Mouse (Mus musculus) CH12.LX (cell line): Measurements from ENCODE around the gene Crybb1. TPM values are rescaled to one million over a fixed set of nuclear protein-coding genes. Genes with fewer than 3 reads are reported as not detected.

ENCODE experiments used
- DNase-seq: peaks from one replicate; pipeline ENCODE4 v3.0.0-alpha.2; 2013; ENCODE audit errors: extremely low read depth
- H3K27ac ChIP-seq: 2 replicates; pipeline ENCODE4 v1.5.1; 2012; ENCODE audit warnings: low read depth, mild to moderate bottlenecking, control low read depth, moderate library complexity; ENCODE audit not compliant: insufficient read depth
- H3K27me3 ChIP-seq: replicated peaks from 2 replicates; pipeline ENCODE3; 2012; ENCODE audit warnings: inconsistent platforms
- H3K36me3 ChIP-seq, 2 experiments: replicated peaks in 1 of 2; 2 replicates each; pipeline versions ENCODE3 to v1.6.1; 2012; ENCODE audit warnings: inconsistent platforms in 1 of 2, low read length in 1 of 2, mild to moderate bottlenecking in 1 of 2, mixed read lengths in 1 of 2, moderate library complexity in 1 of 2; ENCODE audit not compliant: control insufficient read depth in 1 of 2, insufficient read depth in 1 of 2
- H3K4me1 ChIP-seq, 2 experiments: 2 replicates each; pipeline ENCODE4 v1.6.1; 2012; ENCODE audit warnings: inconsistent platforms in 1 of 2, moderate library complexity in 1 of 2; ENCODE audit not compliant: insufficient read depth in 2 of 2, control insufficient read depth in 1 of 2
- H3K4me2 ChIP-seq: 2 replicates; pipeline ENCODE4 v1.6.1; 2012; ENCODE audit warnings: low read depth, mild to moderate bottlenecking, control low read depth; ENCODE audit not compliant: poor library complexity, insufficient read depth, severe bottlenecking
- H3K4me3 ChIP-seq, 3 experiments: fragments of 150-350 bp in 1 of 3; sonication (generic) in 1 of 3; replicated peaks in 1 of 3; 2 replicates each; pipeline versions ENCODE3 to v1.5.1; 2011 to 2012; ENCODE audit warnings: low read depth in 2 of 3, low read length in 2 of 3, mild to moderate bottlenecking in 2 of 3, moderate library complexity in 2 of 3, control low read depth in 1 of 3, improper control_type of control experiment in 1 of 3, inconsistent platforms in 1 of 3, mixed read lengths in 1 of 3; ENCODE audit not compliant: poor library complexity in 1 of 3
- H3K79me2 ChIP-seq: replicated peaks from 2 replicates; pipeline ENCODE4 v1.6.1; 2012; ENCODE audit warnings: mild to moderate bottlenecking, moderate library complexity; ENCODE audit not compliant: control insufficient read depth, poor library complexity, insufficient read depth, severe bottlenecking; ENCODE audit errors: extremely low read depth
- H3K9ac ChIP-seq: 2 replicates; pipeline ENCODE4 v1.6.1; 2012; ENCODE audit warnings: low read depth, mild to moderate bottlenecking, control low read depth, moderate library complexity; ENCODE audit not compliant: insufficient read depth
- H3K9me3 ChIP-seq: replicated peaks from 2 replicates; pipeline ENCODE3; 2012; ENCODE audit warnings: low read length, inconsistent platforms, mixed read lengths
- BHLHE40 ChIP-seq: IDR thresholded peaks from 2 replicates; pipeline ENCODE4 v1.6.1; 2011; ENCODE audit warnings: mild to moderate bottlenecking, low read depth, low read length, improper control_type of control experiment
- CTCF ChIP-seq, 2 experiments: IDR thresholded peaks in 1 of 2; conservative IDR thresholded peaks in 1 of 2; 2 replicates each; pipeline ENCODE4 v1.5.1; 2011 to 2012; ENCODE audit warnings: low read depth in 2 of 2, low read length in 2 of 2, improper control_type of control experiment in 1 of 2, inconsistent platforms in 1 of 2, mild to moderate bottlenecking in 1 of 2, moderate library complexity in 1 of 2
- ELF1 ChIP-seq: IDR thresholded peaks from 2 replicates; pipeline ENCODE4 v1.6.1; 2014; ENCODE audit warnings: low read depth, mild to moderate bottlenecking, inconsistent platforms, low read length, improper control_type of control experiment
- EP300 ChIP-seq: IDR thresholded peaks from 2 replicates; pipeline ENCODE4 v1.6.1; 2011; ENCODE audit warnings: low read length, improper control_type of control experiment
- GABPA ChIP-seq: IDR thresholded peaks from 2 replicates; pipeline ENCODE4 v1.6.1; 2012; ENCODE audit warnings: low read depth, low read length, improper control_type of control experiment, inconsistent platforms; ENCODE audit not compliant: insufficient replicate concordance
- KAT2A ChIP-seq: IDR thresholded peaks from 2 replicates; pipeline ENCODE4 v1.6.1; 2012; ENCODE audit warnings: low read length, improper control_type of control experiment, inconsistent platforms; ENCODE audit not compliant: insufficient replicate concordance
- MAX ChIP-seq: IDR thresholded peaks from 2 replicates; pipeline ENCODE4 v1.6.1; 2011; ENCODE audit warnings: low read length, improper control_type of control experiment
- MXI1 ChIP-seq: IDR thresholded peaks from 2 replicates; pipeline ENCODE4 v1.6.1; 2011; ENCODE audit warnings: mild to moderate bottlenecking, low read depth, low read length, improper control_type of control experiment
- MYC ChIP-seq: IDR thresholded peaks from 2 replicates; pipeline ENCODE4 v1.6.1; 2011; ENCODE audit warnings: low read depth, mild to moderate bottlenecking, improper control_type of control experiment, low read length
- POLR2A ChIP-seq: IDR thresholded peaks from 2 replicates; pipeline ENCODE4 v1.6.1; 2011; ENCODE audit warnings: low read depth, mild to moderate bottlenecking, improper control_type of control experiment, low read length
- RCOR1 ChIP-seq: conservative IDR thresholded peaks from 2 replicates; pipeline ENCODE4 v1.6.1; 2012; ENCODE audit warnings: low read depth, mild to moderate bottlenecking, inconsistent platforms, low read length, improper control_type of control experiment
- SMC3 ChIP-seq: IDR thresholded peaks from 2 replicates; pipeline ENCODE4 v1.6.1; 2011; ENCODE audit warnings: low read depth, low read length, improper control_type of control experiment
- UBTF ChIP-seq: IDR thresholded peaks from 2 replicates; pipeline ENCODE4 v1.6.1; 2012; ENCODE audit warnings: low read depth, mild to moderate bottlenecking, inconsistent platforms, low read length, improper control_type of control experiment, moderate library complexity
- USF2 ChIP-seq: conservative IDR thresholded peaks from 2 replicates; pipeline ENCODE4 v1.6.1; 2011; ENCODE audit warnings: low read depth, low read length, improper control_type of control experiment
- ZC3H11A ChIP-seq: IDR thresholded peaks from 2 replicates; pipeline ENCODE4 v1.6.1; 2012; ENCODE audit warnings: low read depth, mild to moderate bottlenecking, inconsistent platforms, low read length, improper control_type of control experiment
- ZMIZ1 ChIP-seq: IDR thresholded peaks from 2 replicates; pipeline ENCODE4 v1.6.1; 2012; ENCODE audit warnings: low read depth, mild to moderate bottlenecking, inconsistent platforms, low read length, improper control_type of control experiment
- dilution Hi-C: fragments of 300-500 bp; cut with MboI; formaldehyde crosslinking; loops from 2 replicates; pipeline ENCODE4 v1.14.3; 2020; ENCODE audit warnings: low sequenced_read_pairs; ENCODE audit not compliant: extremely low pct_unique_long_range_greater_than_20kb, extremely low pct_ligation_motif_present
- in situ Hi-C: fragments of 300-500 bp; cut with MboI; formaldehyde crosslinking; loops from 3 replicates; pipeline ENCODE4 v1.14.3; 2019; ENCODE audit warnings: low sequenced_read_pairs, low pct_ligation_motif_present, low pct_unique_long_range_greater_than_20kb, mixed read lengths
- polyA plus RNA-seq: library from polyadenylated mRNA; unstranded; fragments of >175 nt; gene quantifications from 2 replicates; pipeline ENCODE4 v1.2.1, GENCODE M21; 2012; ENCODE audit warnings: low read depth; ENCODE audit not compliant: insufficient read length
- total RNA-seq, 2 experiments: library from RNA; depleted of rRNA; stranded (reverse); fragments of 300-350 nt in 1 of 2; fragments of >200 nt in 1 of 2; gene quantifications; 2 replicates each; pipeline ENCODE4 v1.2.3; 2012 to 2014

Gene Crybb1
- total and polyA plus RNA-seq, 3 experiments, result not detected

DNA sequence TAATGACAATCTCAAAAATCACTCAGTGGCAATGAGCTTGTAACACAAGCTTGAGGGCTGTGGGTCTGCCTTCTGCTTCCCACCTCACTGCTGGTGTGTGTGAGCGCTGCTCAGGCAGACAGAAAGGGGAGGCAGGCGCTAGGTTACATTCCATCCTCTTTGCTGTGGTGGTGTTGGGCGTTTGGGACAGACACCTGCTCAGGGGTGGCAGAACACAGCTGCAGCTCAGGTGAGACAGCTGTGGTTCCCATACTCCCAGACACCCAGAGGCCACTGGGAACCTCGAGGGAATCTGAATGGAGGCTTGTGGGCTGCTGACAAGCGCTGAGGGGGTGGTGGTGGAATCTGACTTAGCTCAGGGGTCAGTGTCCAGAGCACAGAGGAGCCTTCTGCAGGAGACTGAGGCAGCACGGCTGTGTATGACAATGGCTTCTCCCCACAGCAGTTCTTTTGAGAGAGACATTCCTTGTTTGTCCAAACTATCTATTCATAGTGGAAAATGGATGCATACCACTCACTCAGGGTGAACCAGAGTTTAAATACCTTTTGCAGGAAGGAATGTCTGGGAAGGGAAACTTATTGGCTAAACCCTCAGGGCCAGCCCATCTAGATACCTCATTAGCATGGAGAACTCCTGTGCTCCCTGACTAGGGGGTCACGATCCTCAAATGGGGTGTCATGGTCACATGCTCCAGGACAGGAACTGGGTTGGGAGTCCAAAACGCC lies 10.6 kb upstream of the Crybb1 start:
- in situ Hi-C loops (loop anchor here (5.0 to 25.0 kb wide), 3 partner anchors 72 to 792 kb away; no protein-coding TSS in a partner anchor), dilution Hi-C loops (no loop called here)
- Histone ChIP-seq H3K79me2 (no peaks in the 10 kb centered on the region), H3K9ac (no peak overlapping the region), H3K36me3 (no peaks in the 10 kb centered on the region), H3K4me1 (no peaks in the 10 kb centered on the region; a peak in 1 of 4 replicates), H3K27ac (no peak overlapping the region), H3K4me3 (no peak overlapping the region), H3K9me3 (peaks cover 9% of the 10 kb centered on the region), H3K4me2 (no peak overlapping the region), H3K27me3 (peaks cover 54% of the 10 kb centered on the region)
- DNase-seq, result no peak
- TF ChIP-seq EP300 (no peak), KAT2A (no peak), GABPA (no peak), MAX (no peak), RCOR1 (no peak), CTCF (conservative IDR thresholded peaks at IDR 0.05 in 1 of 2, IDR thresholded peaks at IDR 0.05 in 1 of 2; ENCODE audit: low read depth in 2 of 2, low read length in 2 of 2) (no peak), MYC (no peak), UBTF (no peak), ZC3H11A (no peak), POLR2A (no peak), BHLHE40 (no peak), ELF1 (no peak)

DNA sequence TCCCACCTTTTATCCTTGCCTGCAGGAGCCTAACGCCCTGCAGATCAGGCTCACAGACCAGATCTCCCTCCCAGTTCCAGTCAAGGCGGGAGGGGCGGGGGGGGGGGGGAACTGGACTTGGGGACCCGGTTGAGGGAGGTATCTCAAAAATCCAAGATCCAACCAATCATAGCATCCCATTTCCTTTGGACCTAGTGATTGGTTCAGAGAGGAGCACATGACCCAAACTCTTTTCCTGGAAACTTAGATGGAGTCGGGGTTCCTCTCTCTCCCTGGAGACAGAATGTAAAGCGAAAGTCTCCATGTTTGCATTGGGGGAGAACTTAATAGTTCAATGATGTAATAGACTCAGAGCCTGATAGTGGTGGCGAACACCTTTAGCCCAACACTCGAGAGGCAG lies 8.2 kb upstream of the Crybb1 start:
- H3K79me2 ChIP-seq, result no peaks in the 10 kb centered on the region
- dilution Hi-C loops, result no loop called here
- peaks cover 0 to 3% of the 10 kb centered on the region in 2 experiments; a peak in 1 of 4 replicates for H3K4me1 ChIP-seq
- no peak overlapping the region for H3K4me3 ChIP-seq
- H3K27me3 ChIP-seq, result peaks cover 65% of the 10 kb centered on the region
- no peak overlapping the region for H3K9ac ChIP-seq
- in situ Hi-C loops, result loop anchor here (10.0 to 25.0 kb wide), 2 partner anchors 177 to 790 kb away; no protein-coding TSS in a partner anchor
- DNase-seq, result no peak
- no peaks in the 10 kb centered on the region for H3K36me3 ChIP-seq
- TF ChIP-seq SMC3 (no peak), USF2 (no peak), MXI1 (no peak), GABPA (no peak), ZMIZ1 (no peak)
- H3K4me2 ChIP-seq, result no peak overlapping the region
- no peak overlapping the region for H3K27ac ChIP-seq
- H3K9me3 ChIP-seq, result peaks cover 8% of the 10 kb centered on the region
